Mouse (Mus musculus) spleen, postnatal 4 days (tissue): ENCODE data around the gene Ssb.
"Not testable (repeated sequence)": the region's sequence is repeated elsewhere in the genome, so short reads cannot be mapped to it uniquely, and the experiment has no call there.

Experiments used
- DNase-seq, 2 experiments: peaks; one replicate each; pipeline ENCODE4 v3.0.0; 2022; ENCODE audit warnings: low spot score in 2 of 2

Gene Ssb

GRCm38 (mm10) chr2:69862117-69862657, 825 bp downstream of the Ssb start:
- no peak for DNase-seq

GRCm38 (mm10) chr2:69883990-69884391, 22.6 kb downstream of the Ssb start:
- no peak for DNase-seq

GRCm38 (mm10) chr2:69884581-69884980, 23.2 kb downstream of the Ssb start:
- no peak for DNase-seq

- DNase-seq, result no peak
Measured at GRCm38 (mm10) chr2:69885050-69885449, 23.7 kb downstream of the Ssb start.

GRCm38 (mm10) chr2:69885451-69886305, 24.3 kb downstream of the Ssb start, which contains the start of gene Mettl5:
Gene Mettl5 (minus strand): TSS chr2:69885615.
- peak; percentile 91 to 95 for DNase-seq

GRCm38 (mm10) chr2:69888957-69889356, 27.6 kb downstream of the Ssb start:
- peak in 1 of 2 experiments; percentile 12 for DNase-seq

- peak in 1 of 2 experiments; percentile 43 for DNase-seq
Measured at GRCm38 (mm10) chr2:69890843-69891242, 29.5 kb downstream of the Ssb start.

GRCm38 (mm10) chr2:69893145-69893544, 31.8 kb downstream of the Ssb start:
- DNase-seq, result peak in 1 of 2 experiments; percentile 8

- DNase-seq, result peak in 1 of 2 experiments; percentile 43
Measured at GRCm38 (mm10) chr2:69893891-69894290, 32.5 kb downstream of the Ssb start.

- peak; percentile 41 to 68 for DNase-seq
Measured at GRCm38 (mm10) chr2:69895502-69896223, 34.3 kb downstream of the Ssb start.

GRCm38 (mm10) chr2:69896224-69896581, 34.8 kb downstream of the Ssb start:
- peak in 1 of 2 experiments; percentile 3 for DNase-seq

GRCm38 (mm10) chr2:69897039-69897617, 35.8 kb downstream of the Ssb start, which contains the start of gene Ubr3:
Gene Ubr3 (plus strand): TSS chr2:69897246.
- DNase-seq, result peak; percentile 99 to 100

- DNase-seq, result peak; percentile 52 to 71
Measured at GRCm38 (mm10) chr2:69897618-69898575, 36.5 kb downstream of the Ssb start.

GRCm38 (mm10) chr2:69903541-69903940, 42.2 kb downstream of the Ssb start:
- peak in 1 of 2 experiments; percentile 21 for DNase-seq

GRCm38 (mm10) chr2:69907394-69907793, 46.0 kb downstream of the Ssb start:
- not testable (repeated sequence) for DNase-seq

- no peak for DNase-seq
Measured at GRCm38 (mm10) chr2:69912801-69913200, 51.4 kb downstream of the Ssb start.

GRCm38 (mm10) chr2:69917301-69917700, 55.9 kb downstream of the Ssb start:
- no peak for DNase-seq
